Mouse (Mus musculus) intestine, embryonic 15.5 days (tissue): ENCODE measurements around the gene Slc25a47. TPM values are rescaled to one million over a fixed set of nuclear protein-coding genes. Genes with fewer than 3 reads are reported as not detected.

ENCODE experiments used
- ATAC-seq: fragments of 200-750 bp; cut with Nextera tagmentation; 2 replicates; pipeline ENCODE4 v1.8.0; 2017; ENCODE audit warnings: moderate TSS enrichment, moderate library complexity
- H3K27ac ChIP-seq: fragments of 300-500 bp; sonication (generic); 2 replicates; pipeline ENCODE4 v1.5.1; 2015; ENCODE audit warnings: mild to moderate bottlenecking, inconsistent platforms
- H3K27me3 ChIP-seq: fragments of 300-500 bp; sonication (generic); replicated peaks from 2 replicates; pipeline ENCODE4 v1.6.1; 2015; ENCODE audit warnings: inconsistent platforms
- H3K36me3 ChIP-seq: fragments of 300-500 bp; sonication (generic); 2 replicates; pipeline ENCODE4 v1.6.1; 2015; ENCODE audit warnings: inconsistent platforms
- H3K4me1 ChIP-seq: fragments of 300-500 bp; sonication (generic); replicated peaks from 2 replicates; pipeline ENCODE4 v1.6.1; 2015; ENCODE audit warnings: inconsistent platforms
- H3K4me2 ChIP-seq: fragments of 300-500 bp; sonication (generic); replicated peaks from 2 replicates; pipeline ENCODE4 v1.6.1; 2015; ENCODE audit warnings: mild to moderate bottlenecking, inconsistent platforms
- H3K4me3 ChIP-seq: fragments of 300-500 bp; sonication (generic); replicated peaks from 2 replicates; pipeline ENCODE4 v1.5.1; 2015; ENCODE audit warnings: inconsistent platforms
- H3K9ac ChIP-seq: fragments of 300-500 bp; sonication (generic); 2 replicates; pipeline ENCODE4 v1.6.1; 2015; ENCODE audit warnings: inconsistent platforms
- H3K9me3 ChIP-seq: fragments of 300-500 bp; sonication (generic); 2 replicates; pipeline ENCODE4 v1.6.1; 2016; ENCODE audit warnings: inconsistent platforms
- WGBS: fragments of 180-500 bp; shearing (Covaris S2); methylation state at CpG from one replicate; pipeline ENCODE4 v1.1.7; 2015; 5-methylcytosine and 5-hydroxymethylcytosine counted together
- microRNA counts: library from miRNA; unstranded; fragments of <30 nt; microRNA quantifications from one replicate; lab custom pipeline; 2016
- polyA plus RNA-seq: library from polyadenylated mRNA; unstranded; fragments of >200 nt; fragmentation: Nextera tagmentation; extraction: Ambion mirVana; gene quantifications from 2 replicates; pipeline ENCODE4 v1.2.1, GENCODE M21; 2015

Slc25a47 gene
- polyA plus RNA-seq, 1 experiment from 2014 or later = 7.3 TPM

- H3K36me3 ChIP-seq = no peaks in the 10 kb centered on the region
- no peaks in the 10 kb centered on the region for H3K27me3 ChIP-seq
- H3K9ac ChIP-seq = no peak overlapping the region
- no peaks in the 10 kb centered on the region for H3K9me3 ChIP-seq
- peaks cover 16% of the 10 kb centered on the region for H3K4me1 ChIP-seq
- H3K27ac ChIP-seq = no peak overlapping the region
- 22% methylated on average over 8 of the region's 8 CpGs for WGBS
- H3K4me3 ChIP-seq = no peak overlapping the region
- ATAC-seq = peak; percentile 29; the same call in 1 of the 2 replicates
- H3K4me2 ChIP-seq = no peak overlapping the region
Measured at GRCm38 (mm10) chr12:108902940-108903339, 67.1 kb downstream of the Slc25a47 start.

- Histone ChIP-seq H3K9me3 (no peaks in the 10 kb centered on the region), H3K9ac (0 out of 2 replicates have a peak overlapping the region, but pooled peaks have one; percentile 8), H3K27me3 (no peaks in the 10 kb centered on the region), H3K4me3 (no peak overlapping the region), H3K27ac (0 out of 2 replicates have a peak overlapping the region, but pooled peaks have one; percentile 9), H3K4me1 (peaks cover 19% of the 10 kb centered on the region), H3K4me2 (no peak overlapping the region), H3K36me3 (no peaks in the 10 kb centered on the region)
- no peak for ATAC-seq
- WGBS = 59% methylated on average over 8 of the region's 8 CpGs
Measured at GRCm38 (mm10) chr12:108903600-108904275, 67.9 kb downstream of the Slc25a47 start.

- no peak overlapping the region for H3K4me3 ChIP-seq
- no peak overlapping the region for H3K4me2 ChIP-seq
- no peak for ATAC-seq
- H3K9ac ChIP-seq = 0 out of 2 replicates have a peak overlapping the region, but pooled peaks have one; percentile 8
- H3K36me3 ChIP-seq = no peaks in the 10 kb centered on the region
- no peaks in the 10 kb centered on the region for H3K27me3 ChIP-seq
- 30% methylated on average over 8 of the region's 8 CpGs for WGBS
- H3K27ac ChIP-seq = 0 out of 2 replicates have a peak overlapping the region, but pooled peaks have one; percentile 9
- peaks cover 23% of the 10 kb centered on the region for H3K4me1 ChIP-seq
- H3K9me3 ChIP-seq = no peaks in the 10 kb centered on the region
Measured at GRCm38 (mm10) chr12:108904276-108904653, 68.4 kb downstream of the Slc25a47 start.

- Histone ChIP-seq H3K36me3 (no peaks in the 10 kb centered on the region), H3K27me3 (no peaks in the 10 kb centered on the region), H3K4me3 (no peak overlapping the region), H3K9ac (no peak overlapping the region), H3K4me1 (peaks cover 24% of the 10 kb centered on the region), H3K4me2 (no peak overlapping the region), H3K27ac (no peak overlapping the region), H3K9me3 (no peaks in the 10 kb centered on the region)
- 54% methylated on average over 14 of the region's 14 CpGs for WGBS
- no peak for ATAC-seq
Measured at GRCm38 (mm10) chr12:108905620-108906302, 69.9 kb downstream of the Slc25a47 start.

GRCm38 (mm10) chr12:108906398-108906797 lies 70.6 kb downstream of the Slc25a47 start:
- Histone ChIP-seq H3K4me1 (peaks cover 20% of the 10 kb centered on the region), H3K4me3 (no peak overlapping the region), H3K9me3 (no peaks in the 10 kb centered on the region), H3K36me3 (no peaks in the 10 kb centered on the region), H3K27me3 (no peaks in the 10 kb centered on the region), H3K4me2 (no peak overlapping the region), H3K9ac (no peak overlapping the region), H3K27ac (peak overlapping the region; percentile 51; the same call in 1 of the 2 replicates)
- WGBS = 68% methylated on average over 12 of the region's 12 CpGs
- ATAC-seq = no peak

MicroRNAs encoded within 50 kb of the gene (microRNA counts, 519-probe panel; counts per million panel counts)
- 97.1 counts per million, percentile 29 among the panel's probes with 10 or more counts for microRNA mmu-miR-345-3p (lab: Ali Mortazavi, UCI)
- microRNA mmu-miR-345-5p (lab: Ali Mortazavi, UCI) = 2,401 counts per million, percentile 62 among the panel's probes with 10 or more counts

Other genes starting within 250 kb of the Slc25a47 start
- 88.3 and 109 TPM in 2 replicates for gene Degs2, start 133.7 kb upstream of the Slc25a47 start, polyA plus RNA-seq
- 15.3 and 15.7 TPM in 2 replicates for gene Yy1, start 43.1 kb upstream of the Slc25a47 start, polyA plus RNA-seq
- 5.5 and 6.3 TPM in 2 replicates for gene Slc25a29, start 163 bp upstream of the Slc25a47 start, polyA plus RNA-seq
- gene Wdr25, start 57.6 kb downstream of the Slc25a47 start, polyA plus RNA-seq = 5.7 and 8.3 TPM in 2 replicates
- gene Wars, start 58.1 kb downstream of the Slc25a47 start, polyA plus RNA-seq = 81.9 and 85.5 TPM in 2 replicates
- gene Begain, start 232.2 kb downstream of the Slc25a47 start, polyA plus RNA-seq = 5.8 and 5.9 TPM in 2 replicates